Mouse (Mus musculus) olfactory bulb, adult 2 months (tissue): Measurements from ENCODE around the gene Tmem150c.

Experiments used
- CTCF ChIP-seq: fragments of 200-500 bp; IDR thresholded peaks from 2 replicates; pipeline ENCODE4 v1.5.1; 2012; ENCODE audit warnings: low read depth, mild to moderate bottlenecking, low read length, moderate library complexity; ENCODE audit not compliant: insufficient read depth
- POLR2A ChIP-seq: fragments of 200-500 bp; IDR thresholded peaks from 2 replicates; pipeline ENCODE4 v1.6.1; 2012; ENCODE audit warnings: mild to moderate bottlenecking, low read depth, low read length, moderate library complexity; ENCODE audit not compliant: insufficient read depth

- no peak for TF ChIP-seq POLR2A
- TF ChIP-seq CTCF: no peak
Measured at GRCm38 (mm10) chr5:100199092-100199853, 39.7 kb upstream of the Tmem150c start.
